Mouse (Mus musculus) monocyte, adult 5-6 weeks (primary cell): ENCODE measurements around the gene Itgb2l. TPM values are rescaled to one million over a fixed set of nuclear protein-coding genes. Genes with fewer than 3 reads are reported as not detected.

Experiments used
- ATAC-seq: fragments of 153-309, 156-312 bp; replicated peaks from 2 replicates; pipeline ENCODE4 v1.8.0; 2017; ENCODE audit warnings: mild to moderate bottlenecking; ENCODE audit not compliant: low TSS enrichment, insufficient number of reproducible peaks, severe bottlenecking, poor library complexity, low FRiP score
- total RNA-seq: library from RNA; stranded (forward); fragments of 200-1000, 200-491, 200-594 nt; gene quantifications from 3 replicates; pipeline ENCODE4 v1.2.3, GENCODE M21; 2017

Gene Itgb2l
- total RNA-seq, 1 experiment from 2014 or later, result not detected

- no peak for ATAC-seq
Measured at GRCm38 (mm10) chr16:96434024-96434785, 9.2 kb downstream of the Itgb2l start.

- ATAC-seq, result no peak
Measured at GRCm38 (mm10) chr16:96433266-96433665, 10.2 kb downstream of the Itgb2l start.

GRCm38 (mm10) chr16:96429046-96429445 is 14.4 kb downstream of the Itgb2l start:
- no peak for ATAC-seq

- ATAC-seq, result no peak
Measured at GRCm38 (mm10) chr16:96426671-96427070, 16.7 kb downstream of the Itgb2l start.

GRCm38 (mm10) chr16:96425044-96425443 is 18.4 kb downstream of the Itgb2l start:
- no peak for ATAC-seq

GRCm38 (mm10) chr16:96408064-96408465 is 35.4 kb downstream of the Itgb2l start:
- ATAC-seq, result no peak

GRCm38 (mm10) chr16:96406312-96406711 is 37.1 kb downstream of the Itgb2l start:
- no peak for ATAC-seq

- ATAC-seq, result no peak
Measured at GRCm38 (mm10) chr16:96402294-96402693, 41.1 kb downstream of the Itgb2l start.

- ATAC-seq, result no peak
Measured at GRCm38 (mm10) chr16:96400046-96400445, 43.4 kb downstream of the Itgb2l start.

GRCm38 (mm10) chr16:96398806-96399205 is 44.6 kb downstream of the Itgb2l start:
- ATAC-seq, result no peak

- ATAC-seq, result no peak
Measured at GRCm38 (mm10) chr16:96396013-96396650, 47.3 kb downstream of the Itgb2l start.

GRCm38 (mm10) chr16:96395516-96395915 is 47.9 kb downstream of the Itgb2l start:
- no peak for ATAC-seq

GRCm38 (mm10) chr16:96391070-96391469 is 52.3 kb downstream of the Itgb2l start:
- no peak for ATAC-seq

- no peak for ATAC-seq
Measured at GRCm38 (mm10) chr16:96388481-96388880, 54.9 kb downstream of the Itgb2l start.

GRCm38 (mm10) chr16:96387685-96388371 is 55.6 kb downstream of the Itgb2l start:
- ATAC-seq, result no peak

GRCm38 (mm10) chr16:96384741-96385140 is 58.7 kb downstream of the Itgb2l start:
- no peak for ATAC-seq

GRCm38 (mm10) chr16:96382496-96383181 is 60.8 kb downstream of the Itgb2l start:
- ATAC-seq, result no peak

- no peak for ATAC-seq
Measured at GRCm38 (mm10) chr16:96381435-96381834, 62.0 kb downstream of the Itgb2l start.

- no peak for ATAC-seq
Measured at GRCm38 (mm10) chr16:96378111-96378510, 65.3 kb downstream of the Itgb2l start.
